ENCODE assay signal across 1 mouse cellular context in the genomic region with DNA sequence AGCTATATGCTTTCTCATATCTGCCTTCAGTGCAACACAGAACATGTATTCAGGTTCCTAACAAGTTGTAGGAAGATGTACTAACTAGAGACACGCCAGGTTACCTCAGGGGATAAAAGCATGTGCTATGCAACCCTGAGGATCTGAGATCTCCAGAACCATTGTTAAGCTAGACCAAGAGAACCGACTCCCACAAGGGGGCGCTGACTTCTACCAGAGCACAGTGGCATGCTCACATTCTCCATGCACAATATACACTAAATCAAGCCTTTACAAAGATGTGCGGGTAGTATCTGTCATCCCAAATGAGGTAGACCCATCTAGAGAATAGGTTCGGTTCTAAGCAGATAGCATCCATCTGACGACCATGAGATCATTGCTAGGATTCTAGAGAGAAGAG. TPM values are rescaled to one million over a fixed set of nuclear protein-coding genes. Genes with fewer than 3 reads are reported as not detected.
"Had no signal": no experiment of that assay in that cellular context is flagged by ENCODE, and none has a peak within 500 bp of the region (broad histone marks: within the 10 kb centered on the region; RNA-seq: fewer than 3 reads in every experiment).

No protein-coding gene starts in this region.

RNA-seq across cellular contexts. Expression of gene Zfp811, which starts 47.0 kb away (rescaled TPM):
- total RNA-seq: granulocyte monocyte progenitor cell, adult 5-6 weeks had no signal
